Mouse (Mus musculus): ENCODE results near the gene Esr1.

- TF ChIP-seq CTCF (IDR thresholded peaks at IDR 0.05; ENCODE audit: control insufficient read depth, insufficient read depth, insufficient replicate concordance, low read depth, low read length) (no peak), POLR2A (IDR thresholded peaks at IDR 0.05; ENCODE audit: control insufficient read depth, low read depth, low read length) (no peak)
Observed at GRCm38 (mm10) chr10:4971156-4971555, 359.8 kb downstream of the Esr1 start.
